Mouse (Mus musculus): ENCODE results near the gene Egfl8.

- TF ChIP-seq CTCF (IDR thresholded peaks at IDR 0.05; ENCODE audit: extremely low read depth, insufficient read depth, insufficient read length, insufficient replicate concordance) = no peak
- TF ChIP-seq POLR2A (IDR thresholded peaks at IDR 0.05; ENCODE audit: low read depth, low read length) = no peak
Observed at GRCm38 (mm10) chr17:34640778-34641601, 25.2 kb upstream of the Egfl8 start.

Data from spleen, adult 2 months (tissue).